Mouse (Mus musculus): ENCODE results near the gene Tns1. TPM values are rescaled to one million over a fixed set of nuclear protein-coding genes. Genes with fewer than 3 reads are reported as not detected.

Tns1 gene
- total and polyA plus RNA-seq, 3 experiments = 0.40 to 3.6 (median 0.89) TPM

- DNase-seq (ENCODE audit: extremely low read depth) = no peak
- in situ Hi-C loops (cut with MboI; ENCODE audit: low pct_ligation_motif_present, low pct_unique_long_range_greater_than_20kb, low sequenced_read_pairs) (no loop called here), dilution Hi-C loops (cut with MboI; ENCODE audit: extremely low pct_ligation_motif_present, extremely low pct_unique_long_range_greater_than_20kb, low sequenced_read_pairs) (no loop called here)
- H3K9me3 ChIP-seq (replicated peaks; ENCODE audit: low read length) = no peaks in the 10 kb centered on the region
- H3K4me3 ChIP-seq (replicated peaks in 1 of 3; ENCODE audit: low read depth in 2 of 3, low read length in 2 of 3, poor library complexity in 1 of 3) = no peak overlapping the region
- no peak overlapping the region for H3K4me2 ChIP-seq (ENCODE audit: insufficient read depth, low read depth, poor library complexity, severe bottlenecking)
- H3K79me2 ChIP-seq (replicated peaks; ENCODE audit: control insufficient read depth, extremely low read depth, insufficient read depth, poor library complexity, severe bottlenecking) = no peaks in the 10 kb centered on the region
- peaks cover 28 to 59% of the 10 kb centered on the region in 2 experiments for H3K4me1 ChIP-seq (ENCODE audit: control insufficient read depth in 1 of 2, insufficient read depth in 2 of 2)
- H3K27ac ChIP-seq (ENCODE audit: insufficient read depth, low read depth) = no peak overlapping the region
- H3K27me3 ChIP-seq (replicated peaks) = no peaks in the 10 kb centered on the region
- TF ChIP-seq RAD21 (IDR thresholded peaks at IDR 0.05; ENCODE audit: low read depth, low read length) = no peak
- TF ChIP-seq CTCF (conservative IDR thresholded peaks at IDR 0.05 in 1 of 2, IDR thresholded peaks at IDR 0.05 in 1 of 2; ENCODE audit: low read depth in 2 of 2, low read length in 2 of 2) = no peak
- no peak for TF ChIP-seq MAX (IDR thresholded peaks at IDR 0.05; ENCODE audit: low read length)
- TF ChIP-seq TBP (conservative IDR thresholded peaks at IDR 0.05; ENCODE audit: low read depth, low read length) = no peak
- TF ChIP-seq POLR2AphosphoS2 (IDR thresholded peaks at IDR 0.05; ENCODE audit: low read depth, low read length) = no peak
- no peak for TF ChIP-seq ETS1 (conservative IDR thresholded peaks at IDR 0.05; ENCODE audit: low read depth, low read length)
- TF ChIP-seq SMC3 (IDR thresholded peaks at IDR 0.05; ENCODE audit: low read depth, low read length) = no peak
- no peak for TF ChIP-seq KAT2A (IDR thresholded peaks at IDR 0.05; ENCODE audit: insufficient replicate concordance, low read length)
- no peak for TF ChIP-seq NRF1 (IDR thresholded peaks at IDR 0.05; ENCODE audit: low read depth, low read length)
- TF ChIP-seq PAX5 (IDR thresholded peaks at IDR 0.05; ENCODE audit: low read length) = no peak
- TF ChIP-seq CHD1 (IDR thresholded peaks at IDR 0.05; ENCODE audit: low read depth, low read length) = no peak
- TF ChIP-seq SIN3A (IDR thresholded peaks at IDR 0.05; ENCODE audit: low read length) = no peak
- TF ChIP-seq MAFK (IDR thresholded peaks at IDR 0.05; ENCODE audit: insufficient replicate concordance, low read length) = no peak
- TF ChIP-seq E2F4 (IDR thresholded peaks at IDR 0.05; ENCODE audit: insufficient replicate concordance, low read depth, low read length) = no peak
- TF ChIP-seq USF1 (IDR thresholded peaks at IDR 0.05; ENCODE audit: low read depth, low read length) = no peak
- no peak for TF ChIP-seq ELF1 (IDR thresholded peaks at IDR 0.05; ENCODE audit: low read depth, low read length)
- no peak for TF ChIP-seq GABPA (IDR thresholded peaks at IDR 0.05; ENCODE audit: insufficient replicate concordance, low read depth, low read length)
- TF ChIP-seq POLR2A (IDR thresholded peaks at IDR 0.05; ENCODE audit: low read depth, low read length) = no peak
- no peak for TF ChIP-seq USF2 (conservative IDR thresholded peaks at IDR 0.05; ENCODE audit: low read depth, low read length)
- TF ChIP-seq JUND (conservative IDR thresholded peaks at IDR 0.05; ENCODE audit: low read depth, low read length) = no peak
- H3K9ac ChIP-seq (ENCODE audit: insufficient read depth, low read depth) = no peak overlapping the region
- H3K36me3 ChIP-seq (replicated peaks in 1 of 2; ENCODE audit: control insufficient read depth in 1 of 2, insufficient read depth in 1 of 2, low read length in 1 of 2) = no peaks in the 10 kb centered on the region
These were observed 182.6 kb downstream of the Tns1 start for GRCm38 (mm10) chr1:73941697-73942096.

- H3K9me3 ChIP-seq (replicated peaks; ENCODE audit: low read length) = no peaks in the 10 kb centered on the region
- no peak overlapping the region for H3K4me3 ChIP-seq (replicated peaks in 1 of 3; ENCODE audit: low read depth in 2 of 3, low read length in 2 of 3, poor library complexity in 1 of 3)
- no peaks in the 10 kb centered on the region for H3K79me2 ChIP-seq (replicated peaks; ENCODE audit: control insufficient read depth, extremely low read depth, insufficient read depth, poor library complexity, severe bottlenecking)
- no peaks in the 10 kb centered on the region for H3K27me3 ChIP-seq (replicated peaks)
- no peaks in the 10 kb centered on the region for H3K36me3 ChIP-seq (replicated peaks in 1 of 2; ENCODE audit: control insufficient read depth in 1 of 2, insufficient read depth in 1 of 2, low read length in 1 of 2)
- no peak overlapping the region for H3K9ac ChIP-seq (ENCODE audit: insufficient read depth, low read depth)
- peaks cover 34 to 70% of the 10 kb centered on the region in 2 experiments for H3K4me1 ChIP-seq (ENCODE audit: control insufficient read depth in 1 of 2, insufficient read depth in 2 of 2)
- H3K4me2 ChIP-seq (ENCODE audit: insufficient read depth, low read depth, poor library complexity, severe bottlenecking) = peak overlapping the region; percentile 34
- in situ Hi-C loops (cut with MboI; ENCODE audit: low pct_ligation_motif_present, low pct_unique_long_range_greater_than_20kb, low sequenced_read_pairs) (no loop called here), dilution Hi-C loops (cut with MboI; ENCODE audit: extremely low pct_ligation_motif_present, extremely low pct_unique_long_range_greater_than_20kb, low sequenced_read_pairs) (no loop called here)
- TF ChIP-seq MYC (IDR thresholded peaks at IDR 0.05; ENCODE audit: low read depth, low read length) (0 out of 2 replicates have a peak, but pooled peaks have one; percentile 1), USF2 (conservative IDR thresholded peaks at IDR 0.05; ENCODE audit: low read depth, low read length) (no peak), JUN (IDR thresholded peaks at IDR 0.05; ENCODE audit: insufficient read depth, low read depth, low read length) (peak; percentile 76), MXI1 (IDR thresholded peaks at IDR 0.05; ENCODE audit: low read depth, low read length) (peak; percentile 47; the same call in 1 of the 2 replicates), ZMIZ1 (IDR thresholded peaks at IDR 0.05; ENCODE audit: low read depth, low read length) (no peak), CHD2 (IDR thresholded peaks at IDR 0.05; ENCODE audit: low read length) (0 out of 2 replicates have a peak, but pooled peaks have one; percentile 30), ETS1 (conservative IDR thresholded peaks at IDR 0.05; ENCODE audit: low read depth, low read length) (peak; percentile 43), EP300 (IDR thresholded peaks at IDR 0.05; ENCODE audit: low read length) (peak; percentile 59), JUND (conservative IDR thresholded peaks at IDR 0.05; ENCODE audit: low read depth, low read length) (peak; percentile 86), IRF4 (IDR thresholded peaks at IDR 0.05; ENCODE audit: low read depth, low read length) (peak; percentile 54; the same call in 1 of the 2 replicates), TCF12 (IDR thresholded peaks at IDR 0.05; ENCODE audit: low read depth, low read length) (peak; percentile 84), E2F4 (IDR thresholded peaks at IDR 0.05; ENCODE audit: insufficient replicate concordance, low read depth, low read length) (no peak)
- DNase-seq (ENCODE audit: extremely low read depth) = peak; percentile 90
- 0 out of 2 replicates have a peak overlapping the region, but pooled peaks have one; percentile 6 for H3K27ac ChIP-seq (ENCODE audit: insufficient read depth, low read depth)
These were observed 183.6 kb downstream of the Tns1 start for GRCm38 (mm10) chr1:73940491-73941204.

All from CH12.LX (cell line).